Mouse (Mus musculus): ENCODE measurements at regions not wholly inside any gene's neighbourhood (a gene's known extent, or its start where the extent isn't known, plus 50 kb on each side); places are given as distances from the start of the nearest gene placed in this dataset.
"Not testable (repeated sequence)": the region's sequence is repeated elsewhere in the genome, so short reads cannot be mapped to it uniquely, and the experiment has no call there.

- not testable (repeated sequence) for H3K36me3 ChIP-seq (ENCODE audit: control insufficient read depth, insufficient read depth, low read length); H3K27ac ChIP-seq (ENCODE audit: insufficient read depth, low read depth, low read length); H3K4me3 ChIP-seq (ENCODE audit: low read depth, low read length); H3K27me3 ChIP-seq (ENCODE audit: control insufficient read depth, insufficient read depth, low read length); H3K4me1 ChIP-seq (ENCODE audit: control insufficient read depth, insufficient read depth, insufficient read length, low read length)
- WGBS = 84% methylated on average over 9 of the region's 9 CpGs
These were observed 172.5 kb upstream of the Zfp808 start for GRCm38 (mm10) chr13:61957197-61957596.

DNA sequence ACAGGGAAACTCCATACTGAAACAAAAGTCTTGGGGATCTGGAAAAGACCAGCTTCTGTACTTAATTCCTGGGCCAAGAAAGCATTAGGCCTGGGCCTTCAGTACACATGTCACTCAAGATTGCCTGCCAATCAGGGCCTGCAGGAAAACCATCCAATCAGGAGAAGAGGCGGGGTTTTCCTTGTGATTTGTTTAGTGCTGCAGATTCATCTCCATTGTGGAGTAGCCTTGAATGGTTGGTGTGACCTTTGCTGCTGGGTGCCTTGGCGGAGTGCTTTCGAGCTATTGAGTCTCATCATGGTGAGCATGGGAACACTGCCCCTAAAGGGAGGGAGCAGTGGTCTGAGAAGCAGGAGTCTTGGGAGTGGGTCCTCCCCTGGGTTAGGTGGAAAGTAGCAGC lies 150.8 kb upstream of the Zfp808 start:
- not testable (repeated sequence) for H3K4me3 ChIP-seq (ENCODE audit: low read depth, low read length); H3K27me3 ChIP-seq (ENCODE audit: control insufficient read depth, insufficient read depth, low read length); H3K36me3 ChIP-seq (ENCODE audit: control insufficient read depth, insufficient read depth, low read length); H3K4me1 ChIP-seq (ENCODE audit: control insufficient read depth, insufficient read depth, insufficient read length, low read length); H3K27ac ChIP-seq (ENCODE audit: insufficient read depth, low read depth, low read length)
- 84% methylated on average over 3 of the region's 3 CpGs for WGBS

DNA sequence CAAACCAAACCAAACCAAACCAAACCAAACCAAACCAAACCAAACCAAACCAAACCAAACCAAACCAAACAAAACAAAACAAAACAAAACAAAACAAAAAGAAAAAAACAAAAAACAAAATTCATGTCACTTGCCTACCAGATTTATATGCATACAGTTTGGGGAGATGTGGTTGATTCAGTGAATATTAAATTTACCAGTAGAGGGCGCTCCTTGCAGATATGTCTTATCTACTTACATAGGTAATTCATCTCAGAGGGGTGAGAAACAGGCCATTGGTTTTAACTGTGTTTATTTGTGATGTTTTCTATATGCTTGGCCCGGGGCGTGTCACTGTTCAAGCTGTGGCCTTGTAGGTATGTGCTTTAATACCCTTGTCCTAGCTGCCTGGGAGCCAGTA lies 133.2 kb upstream of the Zfp808 start:
- H3K36me3 ChIP-seq (ENCODE audit: control insufficient read depth, insufficient read depth, low read length); H3K4me3 ChIP-seq (ENCODE audit: low read depth, low read length); H3K4me1 ChIP-seq (ENCODE audit: control insufficient read depth, insufficient read depth, insufficient read length, low read length); H3K27ac ChIP-seq (ENCODE audit: insufficient read depth, low read depth, low read length); H3K27me3 ChIP-seq (ENCODE audit: control insufficient read depth, insufficient read depth, low read length): not testable (repeated sequence)
- 63% methylated on average over 3 of the region's 3 CpGs for WGBS

- H3K4me1 ChIP-seq (ENCODE audit: control insufficient read depth, insufficient read depth, insufficient read length, low read length); H3K4me3 ChIP-seq (ENCODE audit: low read depth, low read length); H3K36me3 ChIP-seq (ENCODE audit: control insufficient read depth, insufficient read depth, low read length); H3K27ac ChIP-seq (ENCODE audit: insufficient read depth, low read depth, low read length); H3K27me3 ChIP-seq (ENCODE audit: control insufficient read depth, insufficient read depth, low read length): not testable (repeated sequence)
- TF ChIP-seq CTCF (IDR thresholded peaks at IDR 0.05; ENCODE audit: extremely low read depth, insufficient read length, insufficient replicate concordance, low read depth, low read length) = peak; percentile 27; the same call in 1 of the 2 replicates
- 3% methylated on average over 6 of the region's 6 CpGs for WGBS
These were observed 130.9 kb upstream of the Zfp808 start for GRCm38 (mm10) chr13:61998803-61999202.

- not testable (repeated sequence) for H3K36me3 ChIP-seq (ENCODE audit: control insufficient read depth, insufficient read depth, low read length); H3K4me1 ChIP-seq (ENCODE audit: control insufficient read depth, insufficient read depth, insufficient read length, low read length); H3K27ac ChIP-seq (ENCODE audit: insufficient read depth, low read depth, low read length); H3K27me3 ChIP-seq (ENCODE audit: control insufficient read depth, insufficient read depth, low read length); H3K4me3 ChIP-seq (ENCODE audit: low read depth, low read length)
- WGBS = 85% methylated on average over 1 of the region's 1 CpGs
These were observed 122.4 kb upstream of the Zfp808 start for GRCm38 (mm10) chr13:62007321-62007720.

DNA sequence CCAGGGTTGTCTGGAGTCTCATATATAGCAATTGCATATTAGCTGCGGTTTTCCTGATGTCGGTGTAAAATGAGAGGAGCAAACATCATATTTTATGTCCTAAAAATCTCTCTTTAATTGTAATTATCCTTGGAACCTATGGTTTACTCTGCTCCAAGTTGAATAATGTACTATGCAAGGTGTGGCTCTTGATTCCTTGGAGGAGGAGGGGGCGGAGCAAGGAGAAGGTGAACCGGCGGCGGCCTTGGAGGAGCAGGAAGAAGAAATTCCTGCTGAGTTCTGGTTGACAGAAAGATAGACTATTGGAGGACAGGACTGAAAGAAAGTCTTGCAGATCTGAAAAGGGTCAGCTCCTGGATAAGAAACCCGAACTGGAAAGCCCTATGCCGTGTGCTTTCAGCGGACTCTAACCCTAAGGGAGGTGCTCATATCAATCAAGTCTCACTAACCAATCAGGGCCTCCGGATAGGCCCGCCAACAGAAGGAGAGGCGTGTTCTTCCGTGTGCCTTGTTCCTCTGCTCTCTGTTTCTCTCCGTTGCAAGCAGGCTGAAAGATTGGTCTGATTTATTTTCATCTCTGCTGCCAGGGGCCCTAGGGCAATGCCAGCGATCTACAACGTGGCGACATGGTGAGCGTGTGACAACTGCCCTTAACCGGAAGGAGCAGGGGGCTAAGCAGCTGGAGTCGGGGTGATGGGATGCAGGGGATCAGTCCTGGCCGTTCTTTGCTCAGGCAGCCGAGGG lies 114.1 kb upstream of the Zfp808 start:
- peak overlapping the region; percentile 23 for H3K27ac ChIP-seq (ENCODE audit: insufficient read depth, low read depth, low read length)
- H3K4me3 ChIP-seq (ENCODE audit: low read depth, low read length) = peak overlapping the region; percentile 86
- not testable (repeated sequence) for H3K36me3 ChIP-seq (ENCODE audit: control insufficient read depth, insufficient read depth, low read length); H3K27me3 ChIP-seq (ENCODE audit: control insufficient read depth, insufficient read depth, low read length); H3K4me1 ChIP-seq (ENCODE audit: control insufficient read depth, insufficient read depth, insufficient read length, low read length)
- WGBS = 1% methylated on average over 22 of the region's 22 CpGs

DNA sequence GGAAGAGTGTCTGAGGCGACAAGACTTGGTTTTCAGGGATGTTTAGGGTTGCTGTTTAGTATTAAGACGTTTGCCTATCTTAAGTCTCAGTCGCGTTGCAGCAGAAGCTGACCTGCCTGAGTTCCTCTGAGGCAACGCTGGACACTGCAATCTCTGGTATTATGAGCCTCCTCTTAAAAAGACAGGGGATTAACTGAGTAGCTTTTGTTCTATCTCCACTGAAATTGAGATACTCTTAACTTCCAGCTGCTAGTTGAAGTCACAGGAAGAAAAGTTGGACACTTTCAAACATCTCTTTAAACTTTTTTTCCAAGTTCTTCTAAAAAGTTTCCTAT lies 113.6 kb upstream of the Zfp808 start:
- not testable (repeated sequence) for H3K27me3 ChIP-seq (ENCODE audit: control insufficient read depth, insufficient read depth, low read length); H3K36me3 ChIP-seq (ENCODE audit: control insufficient read depth, insufficient read depth, low read length)
- H3K27ac ChIP-seq (ENCODE audit: insufficient read depth, low read depth, low read length) = peak overlapping the region; percentile 23; the same call in 1 of the 2 replicates

GRCm38 (mm10) chr13:62037646-62038045 lies 92.0 kb upstream of the Zfp808 start:
- not testable (repeated sequence) for H3K27me3 ChIP-seq (ENCODE audit: control insufficient read depth, insufficient read depth, low read length); H3K27ac ChIP-seq (ENCODE audit: insufficient read depth, low read depth, low read length); H3K36me3 ChIP-seq (ENCODE audit: control insufficient read depth, insufficient read depth, low read length); H3K4me1 ChIP-seq (ENCODE audit: control insufficient read depth, insufficient read depth, insufficient read length, low read length); H3K4me3 ChIP-seq (ENCODE audit: low read depth, low read length)
- WGBS = 83% methylated on average over 2 of the region's 2 CpGs

More for the DNA sequence above, 113.6 kb upstream of the Zfp808 start:
- WGBS = under 1% methylated on average over 5 of the region's 5 CpGs
- not testable (repeated sequence) for H3K4me1 ChIP-seq (ENCODE audit: control insufficient read depth, insufficient read depth, insufficient read length, low read length)
- H3K4me3 ChIP-seq (ENCODE audit: low read depth, low read length) = peak overlapping the region; percentile 86

DNA sequence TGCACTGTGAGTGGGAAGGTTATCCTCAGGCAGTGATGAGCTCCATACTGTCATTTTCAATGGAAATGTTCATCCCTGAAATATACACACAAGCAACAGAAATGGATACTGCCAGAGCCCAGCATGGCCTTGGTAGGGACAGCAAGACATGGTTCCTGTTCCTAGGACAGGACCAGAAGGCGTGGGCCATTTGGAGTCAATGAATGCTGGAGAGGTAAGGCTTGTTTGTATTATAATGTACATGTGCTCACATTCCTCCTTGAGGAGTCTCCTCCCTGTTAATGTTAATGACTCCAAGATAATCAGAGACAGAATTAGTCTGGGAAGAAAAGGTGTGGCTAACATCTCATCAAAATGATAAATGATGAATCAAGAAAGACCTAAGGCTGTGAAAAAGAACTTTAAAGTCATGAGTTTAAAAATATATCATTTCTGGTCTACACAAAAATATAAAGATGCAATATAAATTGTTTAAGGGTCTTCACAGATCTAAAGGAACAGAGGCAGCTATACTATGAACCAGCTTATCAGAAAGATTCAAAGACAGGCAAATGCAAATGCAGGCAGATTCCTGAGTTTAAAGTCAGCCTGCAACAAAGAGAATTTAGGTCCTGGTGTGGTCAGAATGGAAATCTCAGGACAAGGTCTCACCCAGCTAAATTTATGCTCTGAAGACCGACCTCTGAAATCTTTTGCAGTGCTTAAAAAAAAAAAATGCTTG lies 51.6 kb upstream of the Zfp808 start:
- H3K4me1 ChIP-seq (ENCODE audit: control insufficient read depth, insufficient read depth, insufficient read length, low read length); H3K27ac ChIP-seq (ENCODE audit: insufficient read depth, low read depth, low read length); H3K4me3 ChIP-seq (ENCODE audit: low read depth, low read length); H3K36me3 ChIP-seq (ENCODE audit: control insufficient read depth, insufficient read depth, low read length); H3K27me3 ChIP-seq (ENCODE audit: control insufficient read depth, insufficient read depth, low read length): not testable (repeated sequence)
- 54% methylated on average over 2 of the region's 2 CpGs for WGBS

DNA sequence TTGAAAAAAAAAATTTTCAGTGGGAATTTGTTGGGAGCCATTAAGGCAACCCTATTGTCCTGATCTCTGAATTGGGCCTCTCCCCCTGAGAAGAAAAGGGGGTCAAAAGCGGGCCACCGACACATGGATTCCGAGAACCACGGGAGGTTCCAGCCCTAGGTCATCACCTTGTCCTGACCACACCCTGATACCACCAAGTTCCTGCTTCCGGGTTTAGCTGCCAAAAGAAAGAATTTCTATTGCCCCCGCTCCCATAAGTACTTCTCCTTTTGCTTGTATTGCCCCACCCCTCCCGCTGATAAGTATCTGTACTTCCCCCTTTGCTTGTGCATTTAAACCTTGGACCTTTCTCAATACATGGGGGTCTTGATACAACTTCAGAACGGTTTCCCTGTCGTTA lies 50.8 kb upstream of the Zfp808 start:
- 87% methylated on average over 9 of the region's 9 CpGs for WGBS
- not testable (repeated sequence) for H3K4me3 ChIP-seq (ENCODE audit: low read depth, low read length); H3K27ac ChIP-seq (ENCODE audit: insufficient read depth, low read depth, low read length); H3K36me3 ChIP-seq (ENCODE audit: control insufficient read depth, insufficient read depth, low read length); H3K27me3 ChIP-seq (ENCODE audit: control insufficient read depth, insufficient read depth, low read length); H3K4me1 ChIP-seq (ENCODE audit: control insufficient read depth, insufficient read depth, insufficient read length, low read length)
